Mouse (Mus musculus) T-helper 1 cell (primary cell): ENCODE measurements around the gene Ddx51.

Experiments used
- in situ Hi-C: fragments of 300-600 bp; cut with MboI, MseI; formaldehyde crosslinking; loops from one replicate; pipeline ENCODE4 v1.15.1; 2025; ENCODE audit warnings: high pct_unique_total_duplicates

Ddx51 gene

GRCm38 (mm10) chr5:110652719-110653648 is at the start of gene Ddx51, which contains the start of gene Noc4l:
Gene Ddx51 (plus strand): TSS chr5:110653451.
Gene Noc4l (minus strand): TSS chr5:110653417.
- in situ Hi-C loops, result no loop called here

GRCm38 (mm10) chr5:110604311-110604710 is 48.9 kb upstream of the Ddx51 start:
- in situ Hi-C loops, result no loop called here

- in situ Hi-C loops, result no loop called here
These were observed 47.6 kb upstream of the Ddx51 start for GRCm38 (mm10) chr5:110605531-110606221.

- in situ Hi-C loops, result no loop called here
These were observed 45.5 kb upstream of the Ddx51 start for GRCm38 (mm10) chr5:110607767-110608166.

GRCm38 (mm10) chr5:110608336-110608735 is 44.9 kb upstream of the Ddx51 start:
- in situ Hi-C loops, result no loop called here

- in situ Hi-C loops, result no loop called here
These were observed 44.3 kb upstream of the Ddx51 start for GRCm38 (mm10) chr5:110608941-110609340.

- in situ Hi-C loops, result no loop called here
These were observed 43.8 kb upstream of the Ddx51 start for GRCm38 (mm10) chr5:110609425-110609824.

- in situ Hi-C loops, result no loop called here
These were observed 43.4 kb upstream of the Ddx51 start for GRCm38 (mm10) chr5:110609868-110610267.

- in situ Hi-C loops, result no loop called here
These were observed 42.8 kb upstream of the Ddx51 start for GRCm38 (mm10) chr5:110610484-110610883.

- in situ Hi-C loops, result no loop called here
These were observed 41.7 kb upstream of the Ddx51 start for GRCm38 (mm10) chr5:110611435-110612158.

GRCm38 (mm10) chr5:110619226-110619625 is 34.0 kb upstream of the Ddx51 start:
- in situ Hi-C loops, result no loop called here

GRCm38 (mm10) chr5:110624319-110624718 is 28.9 kb upstream of the Ddx51 start:
- in situ Hi-C loops, result no loop called here

GRCm38 (mm10) chr5:110627351-110627750 is 25.9 kb upstream of the Ddx51 start:
- in situ Hi-C loops, result loop anchor here (5.0 kb wide), 1 partner anchor 125 kb away; no protein-coding TSS in a partner anchor

- in situ Hi-C loops, result loop anchor here (5.0 kb wide), 1 partner anchor 126 kb away; no protein-coding TSS in a partner anchor
These were observed 25.1 kb upstream of the Ddx51 start for GRCm38 (mm10) chr5:110628156-110628555.

GRCm38 (mm10) chr5:110629525-110630120 is 23.6 kb upstream of the Ddx51 start:
- in situ Hi-C loops, result loop anchor here (5.0 kb wide), 1 partner anchor 127 kb away; no protein-coding TSS in a partner anchor

- in situ Hi-C loops, result loop anchor here (5.0 kb wide), 1 partner anchor 279 kb away; no protein-coding TSS in a partner anchor
These were observed 17.1 kb upstream of the Ddx51 start for GRCm38 (mm10) chr5:110635951-110636707.

GRCm38 (mm10) chr5:110638306-110639074 is 14.8 kb upstream of the Ddx51 start:
- in situ Hi-C loops, result loop anchor here (5.0 kb wide), 1 partner anchor 281 kb away; no protein-coding TSS in a partner anchor

GRCm38 (mm10) chr5:110639459-110639858 is 13.8 kb upstream of the Ddx51 start:
- in situ Hi-C loops, result loop anchor here (5.0 kb wide), 1 partner anchor 282 kb away; no protein-coding TSS in a partner anchor

- in situ Hi-C loops, result no loop called here
These were observed 6.9 kb upstream of the Ddx51 start for GRCm38 (mm10) chr5:110646377-110646776.
